9 mouse cellular contexts compared by ENCODE assay signal in genomic region chr8:99415966-99416781, GRCm38 (mm10). TPM values are rescaled to one million over a fixed set of nuclear protein-coding genes. Genes with fewer than 3 reads are reported as not detected.
DNase-seq lines count a peak whose midpoint lies in the region; ATAC-seq and TF ChIP-seq lines count a peak whose summit lies in the region.
"Had no signal": no experiment of that assay in that cellular context is flagged by ENCODE, and none has a peak within 500 bp of the region (broad histone marks: within the 10 kb centered on the region; RNA-seq: fewer than 3 reads in every experiment).

Cdh8 (minus strand) TSS chr8:99416471.

- DNase-seq in kidney, adult 2 months: no peak
- peak; percentile 85 to 88 for DNase-seq in cerebellum, postnatal 36 days
- peak; percentile 79 to 82 for DNase-seq in frontal cortex, postnatal 36 days (ENCODE audit: low spot score in 2 of 2)
- peak; percentile 85 for DNase-seq in layer of hippocampus, adult 9-11 months
- DNase-seq in midbrain, embryonic 11.5 days (ENCODE audit: low spot score, missing footprints): peak; percentile 96
- peak; percentile 85 for DNase-seq in telencephalon, adult 2 months (ENCODE audit: low read depth, low spot score)
- no peak for DNase-seq in ovary, adult 18-20 months (ENCODE audit: low spot score)

- H3K4me1 ChIP-seq in kidney, embryonic 14.5 days (ENCODE audit: control insufficient read depth, insufficient read depth, low read length): no peaks in the 10 kb centered on the region
- H3K4me1 ChIP-seq in kidney, adult 2 months (ENCODE audit: control insufficient read depth, insufficient read depth, low read length): no peaks in the 10 kb centered on the region
- peaks cover 6% of the 10 kb centered on the region; the same call in 1 of the 2 replicates for H3K4me1 ChIP-seq in midbrain, embryonic 11.5 days (ENCODE audit: control insufficient read depth, insufficient read depth, low read length)

- peak within 1 kb of the TSS; percentile 48 for H3K4me3 ChIP-seq in kidney, embryonic 14.5 days (ENCODE audit: low read length)
- no peak within 1 kb of the TSS for H3K4me3 ChIP-seq in kidney, adult 2 months (ENCODE audit: insufficient read depth, low read depth, low read length)
- peak within 1 kb of the TSS; percentile 67 for H3K4me3 ChIP-seq in midbrain, embryonic 11.5 days (ENCODE audit: low read depth, low read length)

- peak; percentile 91 for ATAC-seq in kidney, embryonic 14.5 days (ENCODE audit: low FRiP score, low TSS enrichment)
- ATAC-seq in midbrain, embryonic 11.5 days (ENCODE audit: low FRiP score): peak; percentile 83

- no peaks in the 10 kb centered on the region for H3K9me3 ChIP-seq in kidney, embryonic 14.5 days (ENCODE audit: control insufficient read depth, low read length)
- H3K9me3 ChIP-seq in midbrain, embryonic 11.5 days (ENCODE audit: control insufficient read depth, low read length): no peaks in the 10 kb centered on the region

- H3K9ac ChIP-seq in kidney, embryonic 14.5 days (ENCODE audit: low read depth, low read length): no peak within 1 kb of the TSS
- H3K9ac ChIP-seq in midbrain, embryonic 11.5 days (ENCODE audit: low read length): peak within 1 kb of the TSS; percentile 72

- H3K27me3 ChIP-seq in kidney, embryonic 14.5 days (ENCODE audit: control insufficient read depth, insufficient read depth, low read length): peaks cover 44% of the 10 kb centered on the region
- no peaks in the 10 kb centered on the region for H3K27me3 ChIP-seq in kidney, adult 2 months (replicated peaks; ENCODE audit: control insufficient read depth, insufficient read depth, low read length)
- H3K27me3 ChIP-seq in midbrain, embryonic 11.5 days (ENCODE audit: control insufficient read depth, insufficient read depth, low read length): peaks cover 2% of the 10 kb centered on the region; the same call in 1 of the 2 replicates
- H3K27me3 ChIP-seq: CH12.LX had no signal

- no peak for TF ChIP-seq CTCF in kidney, adult 2 months (conservative IDR thresholded peaks at IDR 0.05; ENCODE audit: insufficient read depth, insufficient read length, low read depth, low read length)

- no peaks in the 10 kb centered on the region for H3K36me3 ChIP-seq in kidney, embryonic 14.5 days (ENCODE audit: control insufficient read depth, insufficient read depth, low read length)
- no peaks in the 10 kb centered on the region for H3K36me3 ChIP-seq in kidney, adult 2 months (ENCODE audit: control insufficient read depth, insufficient read depth, low read length)
- H3K36me3 ChIP-seq in midbrain, embryonic 11.5 days (ENCODE audit: control insufficient read depth, insufficient read depth, low read length): no peaks in the 10 kb centered on the region

- TF ChIP-seq POLR2A in kidney, adult 2 months (IDR thresholded peaks at IDR 0.05; ENCODE audit: low read depth, low read length): no peak

- H3K4me2 ChIP-seq in kidney, embryonic 14.5 days (replicated peaks; ENCODE audit: low read depth, low read length): peak within 1 kb of the TSS; percentile 68
- H3K4me2 ChIP-seq in midbrain, embryonic 11.5 days: peak within 1 kb of the TSS; percentile 93

- WGBS in kidney, embryonic 14.5 days: under 1% methylated on average over 56 of the region's 58 CpGs
- WGBS in kidney, adult 2 months: 2% methylated on average over 58 of the region's 58 CpGs
- WGBS in midbrain, embryonic 11.5 days: under 1% methylated on average over 58 of the region's 58 CpGs

- H3K27ac ChIP-seq in kidney, embryonic 14.5 days (ENCODE audit: low read depth, low read length): no peak within 1 kb of the TSS
- no peak within 1 kb of the TSS for H3K27ac ChIP-seq in kidney, adult 2 months (ENCODE audit: insufficient read depth, low read depth, low read length)
- H3K27ac ChIP-seq in midbrain, embryonic 11.5 days (ENCODE audit: low read depth, low read length): no peak within 1 kb of the TSS

RNA-seq across cellular contexts. Expression of gene Cdh8, which starts in this region (rescaled TPM):
- polyA plus RNA-seq in kidney, embryonic 14.5 days (2014; fragmentation: Nextera tagmentation; extraction: Ambion mirVana): 0.42 and 1.0 TPM in 2 replicates
- 0.06 TPM in 1 of 2 replicates, not detected in the other for polyA plus RNA-seq in kidney, adult 2 months (2012; rRNA removed)
- polyA plus RNA-seq in midbrain, embryonic 11.5 days (2014; fragmentation: Nextera tagmentation; extraction: Ambion mirVana): 15.6 and 16.2 TPM in 2 replicates

Comparison
In these comparisons a context has a peak if more than half of its experiments do, and no peak if none do; other contexts are left out.
1. DNase-seq: peak in cerebellum, postnatal 36 days (2 of 2), frontal cortex, postnatal 36 days (2 of 2), layer of hippocampus, adult 9-11 months (single experiment), midbrain, embryonic 11.5 days (single experiment) and telencephalon, adult 2 months (single experiment); none in kidney, adult 2 months (single experiment) and ovary, adult 18-20 months (single experiment).